Mouse (Mus musculus) E14TG2a.4 (cell line): ENCODE data around the gene Gm20696.

ENCODE experiments used
- H3K27me3 ChIP-seq: 2 replicates; pipeline ENCODE4 v1.6.1; 2014; ENCODE audit warnings: low read length, control low read depth; ENCODE audit not compliant: insufficient read depth
- H3K36me3 ChIP-seq: 2 replicates; pipeline ENCODE4 v1.6.1; 2014; ENCODE audit warnings: low read length, control low read depth; ENCODE audit not compliant: insufficient read depth
- H3K4me1 ChIP-seq: replicated peaks from 2 replicates; pipeline ENCODE4 v1.6.1; 2014; ENCODE audit warnings: low read depth, low read length, control low read depth
- H3K4me3 ChIP-seq: replicated peaks from 2 replicates; pipeline ENCODE4 v1.5.1; 2014; ENCODE audit warnings: mild to moderate bottlenecking, low read length
- H3K9me3 ChIP-seq: 2 replicates; pipeline ENCODE4 v1.6.1; 2014; ENCODE audit warnings: low read length, control low read depth
- CTCF ChIP-seq: conservative IDR thresholded peaks from 2 replicates; pipeline ENCODE4 v1.5.1; 2014; ENCODE audit warnings: low read length
- NANOG ChIP-seq: IDR thresholded peaks from 2 replicates; pipeline ENCODE4 v1.6.1; 2014; ENCODE audit warnings: borderline replicate concordance, low read length, mixed read lengths
- POU5F1 ChIP-seq: IDR thresholded peaks from 2 replicates; pipeline ENCODE4 v1.6.1; 2014; ENCODE audit warnings: low read length, borderline replicate concordance

Gm20696 gene

GRCm38 (mm10) chr6:99268171-99269061 is 398.2 kb downstream of the Gm20696 start:
- H3K9me3 ChIP-seq, result no peaks in the 10 kb centered on the region
- H3K4me3 ChIP-seq, result no peak overlapping the region
- peaks cover 14% of the 10 kb centered on the region; the same call in 1 of the 2 replicates for H3K27me3 ChIP-seq
- H3K36me3 ChIP-seq, result no peaks in the 10 kb centered on the region
- TF ChIP-seq POU5F1, result no peak
- no peak for TF ChIP-seq CTCF
- TF ChIP-seq NANOG, result no peak
- H3K4me1 ChIP-seq, result peaks cover 35% of the 10 kb centered on the region

- peaks cover 41% of the 10 kb centered on the region for H3K4me1 ChIP-seq
- H3K36me3 ChIP-seq, result no peaks in the 10 kb centered on the region
- TF ChIP-seq NANOG (peak; percentile 58), POU5F1 (no peak)
- H3K27me3 ChIP-seq, result peaks cover 13% of the 10 kb centered on the region; the same call in 1 of the 2 replicates
- no peaks in the 10 kb centered on the region for H3K9me3 ChIP-seq
- H3K4me3 ChIP-seq, result peak overlapping the region; percentile 30
These were observed 400.5 kb downstream of the Gm20696 start for GRCm38 (mm10) chr6:99265945-99266656.

GRCm38 (mm10) chr6:99265173-99265572 is 401.4 kb downstream of the Gm20696 start:
- H3K36me3 ChIP-seq, result no peaks in the 10 kb centered on the region
- TF ChIP-seq POU5F1 (no peak), NANOG (no peak), CTCF (no peak)
- peaks cover 10% of the 10 kb centered on the region; the same call in 1 of the 2 replicates for H3K27me3 ChIP-seq
- H3K9me3 ChIP-seq, result no peaks in the 10 kb centered on the region
- H3K4me1 ChIP-seq, result peaks cover 41% of the 10 kb centered on the region
- no peak overlapping the region for H3K4me3 ChIP-seq

- TF ChIP-seq POU5F1 (no peak), NANOG (peak; percentile 32; the same call in 1 of the 2 replicates)
- Histone ChIP-seq H3K4me1 (peaks cover 41% of the 10 kb centered on the region), H3K27me3 (peaks cover 10% of the 10 kb centered on the region; the same call in 1 of the 2 replicates), H3K9me3 (no peaks in the 10 kb centered on the region), H3K4me3 (0 out of 2 replicates have a peak overlapping the region, but pooled peaks have one; percentile 26), H3K36me3 (no peaks in the 10 kb centered on the region)
These were observed 402.2 kb downstream of the Gm20696 start for GRCm38 (mm10) chr6:99264192-99265093.

- peaks cover 41% of the 10 kb centered on the region for H3K4me1 ChIP-seq
- no peaks in the 10 kb centered on the region for H3K9me3 ChIP-seq
- TF ChIP-seq POU5F1, result no peak
- no peak for TF ChIP-seq CTCF
- no peak for TF ChIP-seq NANOG
- H3K36me3 ChIP-seq, result no peaks in the 10 kb centered on the region
- peak overlapping the region; percentile 26; the same call in 1 of the 2 replicates for H3K4me3 ChIP-seq
- H3K27me3 ChIP-seq, result peaks cover 10% of the 10 kb centered on the region; the same call in 1 of the 2 replicates
These were observed 402.8 kb downstream of the Gm20696 start for GRCm38 (mm10) chr6:99263886-99264185.

- Histone ChIP-seq H3K36me3 (no peaks in the 10 kb centered on the region), H3K27me3 (peaks cover 10% of the 10 kb centered on the region; the same call in 1 of the 2 replicates), H3K4me1 (peaks cover 41% of the 10 kb centered on the region), H3K4me3 (peak overlapping the region; percentile 26; the same call in 1 of the 2 replicates), H3K9me3 (no peaks in the 10 kb centered on the region)
- TF ChIP-seq CTCF, result no peak
- TF ChIP-seq NANOG, result peak; percentile 12; the same call in 1 of the 2 replicates
- no peak for TF ChIP-seq POU5F1
These were observed 403.3 kb downstream of the Gm20696 start for GRCm38 (mm10) chr6:99263061-99263885.

- Histone ChIP-seq H3K4me1 (peaks cover 40% of the 10 kb centered on the region), H3K4me3 (no peak overlapping the region), H3K27me3 (peaks cover 10% of the 10 kb centered on the region; the same call in 1 of the 2 replicates), H3K36me3 (no peaks in the 10 kb centered on the region), H3K9me3 (no peaks in the 10 kb centered on the region)
- TF ChIP-seq POU5F1 (no peak), NANOG (no peak), CTCF (no peak)
These were observed 404.9 kb downstream of the Gm20696 start for GRCm38 (mm10) chr6:99261737-99262130.
